Mouse (Mus musculus): ENCODE measurements around the gene Junb. TPM values are rescaled to one million over a fixed set of nuclear protein-coding genes. Genes with fewer than 3 reads are reported as not detected.

Gene Junb
- polyA plus RNA-seq, 1 experiment: 80.2 TPM

DNA sequence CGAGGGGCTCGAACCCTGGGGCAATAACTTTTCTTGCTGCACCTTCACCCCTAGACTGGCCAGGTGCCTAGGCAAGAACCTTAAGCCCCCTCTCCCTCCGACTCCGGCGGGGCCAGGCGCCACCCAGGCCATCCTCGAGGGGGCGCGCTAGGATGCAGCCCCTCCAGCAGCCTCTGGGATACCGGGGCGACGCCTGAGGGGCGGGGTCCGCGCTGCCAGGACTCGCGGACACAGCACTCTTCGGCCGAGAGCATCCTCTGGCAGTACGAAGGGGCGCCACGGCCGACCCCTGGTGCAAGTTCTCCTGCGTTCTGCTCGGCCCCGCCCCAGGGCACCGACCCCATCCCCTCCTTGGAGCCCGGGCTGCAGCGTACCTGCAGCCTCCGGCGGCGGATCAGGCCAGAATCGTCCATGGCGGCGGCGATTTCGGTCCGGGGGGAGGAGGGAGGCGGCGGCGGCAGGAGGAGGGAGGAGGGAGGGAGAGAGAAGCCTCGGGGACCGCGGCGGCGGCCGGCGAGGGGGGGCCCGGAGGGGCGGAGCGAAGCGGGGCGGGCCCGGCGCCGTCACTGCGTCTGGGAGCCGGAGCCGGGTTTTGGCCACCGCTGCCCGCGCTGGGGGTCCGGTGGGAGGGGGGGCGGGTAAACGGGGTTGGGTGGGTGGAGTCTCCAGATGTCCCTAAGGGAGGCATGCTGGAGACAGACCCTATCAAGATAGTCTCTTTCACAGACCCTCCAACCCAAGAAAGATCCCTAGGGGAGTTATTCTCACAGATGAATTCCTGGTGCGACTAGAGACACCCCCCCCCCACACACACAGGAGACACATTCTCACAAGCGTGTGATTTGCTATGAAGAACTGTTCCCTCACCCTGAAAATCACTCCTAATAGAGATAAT is 32.6 kb downstream of the Junb start:
- WGBS: under 1% methylated on average over 58 of the region's 67 CpGs
- no peak for DNase-seq (ENCODE audit: low read depth, low spot score)

DNA sequence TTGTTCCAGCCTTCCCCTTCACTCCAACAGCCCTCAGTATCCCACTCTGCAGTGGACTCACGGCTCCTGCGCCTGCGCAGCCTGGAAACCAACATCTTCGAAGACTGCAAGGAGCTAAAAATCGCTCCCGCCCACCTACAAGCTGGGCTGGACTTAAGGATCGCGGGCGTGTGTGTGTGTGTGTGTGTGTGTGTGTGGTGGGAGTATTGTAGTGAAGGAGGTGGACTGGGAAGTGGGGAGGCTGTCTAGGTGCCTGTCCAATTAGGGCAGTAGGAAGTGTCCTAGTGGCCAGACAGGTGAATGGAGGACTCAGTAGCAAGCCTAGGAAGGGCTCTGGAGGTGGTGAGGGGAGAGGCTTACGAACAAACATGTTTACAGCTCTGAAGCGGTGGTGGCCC is 33.3 kb downstream of the Junb start:
- WGBS: 10% methylated on average over 11 of the region's 11 CpGs
- no peak for DNase-seq (ENCODE audit: low read depth, low spot score)

DNA sequence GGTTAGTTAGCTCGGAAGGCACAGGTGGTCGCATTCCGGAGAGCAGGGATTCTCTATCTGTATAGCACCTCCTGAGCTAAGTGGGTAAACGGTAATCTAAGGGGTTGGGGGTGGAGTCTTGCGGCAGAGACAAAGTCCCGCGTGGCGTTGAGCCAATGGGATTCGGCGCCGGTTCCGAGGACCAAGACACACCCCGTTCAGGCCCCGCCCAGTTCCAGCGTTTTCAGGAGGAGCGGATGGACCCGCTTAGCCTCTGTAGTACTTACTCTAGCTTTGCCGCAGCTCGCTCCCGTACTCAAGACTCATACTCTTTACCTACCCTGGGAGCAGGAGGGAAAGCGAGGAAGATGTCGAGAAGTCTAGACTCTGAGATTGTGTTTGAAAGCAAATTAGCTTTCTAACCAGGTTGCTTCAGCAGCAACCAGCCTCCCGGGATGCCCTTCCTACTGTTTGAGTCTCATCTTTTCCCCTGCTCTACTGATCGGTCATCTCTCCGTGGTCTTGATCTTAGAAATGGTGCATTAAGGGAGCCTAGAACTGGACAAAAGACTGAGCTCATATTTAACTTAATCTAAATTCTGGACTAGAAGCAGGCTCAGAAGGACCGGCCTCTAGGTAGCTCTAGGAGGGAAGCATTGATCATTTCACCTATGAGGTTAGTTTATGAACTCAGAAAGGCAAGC is 33.9 kb downstream of the Junb start:
- 3% methylated on average over 26 of the region's 26 CpGs for WGBS
- no peak for DNase-seq (ENCODE audit: low read depth, low spot score)

DNA sequence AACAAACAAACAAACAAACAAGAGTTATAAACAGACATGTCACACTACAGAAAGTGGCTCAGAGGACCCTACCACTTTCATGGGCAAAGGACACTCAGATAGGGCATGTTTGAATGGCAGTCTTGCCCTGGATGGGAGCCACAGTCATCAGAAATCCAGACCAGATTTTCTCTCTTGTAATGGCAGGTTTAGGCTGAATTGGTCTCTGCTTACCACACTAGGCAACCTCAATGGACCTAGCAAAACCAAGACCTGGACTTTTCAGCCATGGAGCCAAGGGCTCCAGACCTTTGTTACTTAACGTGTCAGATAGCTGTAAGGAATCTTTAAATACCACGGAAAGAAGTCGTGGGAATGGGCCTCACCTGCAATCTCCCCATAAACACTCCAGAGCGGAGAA is 34.8 kb downstream of the Junb start:
- DNase-seq (ENCODE audit: low read depth, low spot score): no peak
- 22% methylated on average over 4 of the region's 4 CpGs for WGBS

DNA sequence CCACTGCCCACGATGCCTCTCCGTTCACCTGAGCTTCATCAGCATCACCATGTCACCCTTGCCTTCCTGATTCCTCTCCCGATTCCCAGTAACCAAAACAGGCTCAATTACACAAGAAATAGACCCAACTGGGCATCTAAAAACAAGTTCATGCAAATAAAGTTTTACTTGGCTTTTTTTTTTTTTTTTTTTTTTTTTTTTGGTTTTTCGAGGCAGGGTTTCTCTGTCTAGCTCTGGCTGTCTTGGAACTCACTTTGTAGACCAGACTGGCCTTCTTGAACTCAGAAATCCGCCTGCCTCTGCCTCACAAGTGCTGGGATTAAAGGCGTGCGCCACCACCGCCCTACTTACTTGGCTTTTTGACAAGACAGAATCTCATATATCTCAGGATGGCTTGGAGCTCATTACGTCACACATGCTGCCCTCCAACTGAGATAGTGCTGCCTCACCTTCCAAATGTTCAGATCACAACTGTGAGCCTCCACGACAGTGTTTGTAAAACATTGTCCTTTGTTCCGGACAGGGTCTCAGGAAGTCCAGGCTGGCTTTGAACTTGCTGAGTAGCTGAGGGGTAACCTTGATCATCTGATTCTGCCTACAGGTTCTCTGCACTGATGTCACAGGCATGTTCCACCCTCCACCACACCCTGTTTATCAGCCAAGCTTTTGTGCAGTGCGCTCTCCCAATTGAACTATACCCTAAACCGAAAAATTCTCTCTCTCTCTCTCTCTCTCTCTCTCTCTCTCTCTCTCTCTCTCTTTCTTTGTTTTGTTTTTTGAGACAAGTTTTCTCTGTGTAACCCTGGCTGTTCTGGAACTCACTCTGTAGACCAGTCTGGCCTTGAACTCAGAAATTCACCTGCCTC is 40.7 kb downstream of the Junb start:
- 56% methylated on average over 13 of the region's 13 CpGs for WGBS
- DNase-seq (ENCODE audit: low read depth, low spot score): no peak

DNA sequence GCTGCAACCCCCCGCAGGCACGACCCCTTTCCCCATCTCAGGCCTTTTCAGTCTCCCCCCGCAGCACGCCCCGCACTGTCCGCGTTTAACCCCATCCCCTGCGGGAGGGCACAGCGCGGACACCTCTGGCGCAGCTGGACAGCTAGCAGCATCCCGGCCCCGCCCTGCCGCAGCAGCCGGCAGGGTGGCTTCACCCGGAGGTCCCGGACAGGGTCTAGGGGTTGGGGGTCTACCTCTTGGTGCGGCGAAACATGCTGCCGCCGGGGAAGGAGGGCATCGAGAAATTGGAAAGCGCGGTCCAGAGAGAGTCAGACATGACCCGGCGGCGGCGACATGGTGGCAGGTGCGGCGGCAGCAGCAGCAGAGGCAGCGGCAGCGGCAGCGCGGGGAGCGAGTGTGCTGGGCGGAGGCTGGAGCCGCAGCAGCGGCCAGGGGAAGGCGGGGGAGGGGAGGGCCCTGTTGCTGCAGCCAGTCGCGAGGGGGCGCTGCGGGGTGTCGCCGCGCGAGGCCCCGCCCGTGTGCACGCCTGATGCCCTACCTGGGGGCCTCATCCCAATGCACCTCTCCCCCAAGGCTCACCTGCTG is 41.5 kb downstream of the Junb start, which contains the start of gene Mast1:
Mast1 (minus strand) TSS at position 398 of the 585 bp plus-strand sequence.
- DNase-seq (ENCODE audit: low read depth, low spot score): no peak
- 2% methylated on average over 50 of the region's 50 CpGs for WGBS

DNA sequence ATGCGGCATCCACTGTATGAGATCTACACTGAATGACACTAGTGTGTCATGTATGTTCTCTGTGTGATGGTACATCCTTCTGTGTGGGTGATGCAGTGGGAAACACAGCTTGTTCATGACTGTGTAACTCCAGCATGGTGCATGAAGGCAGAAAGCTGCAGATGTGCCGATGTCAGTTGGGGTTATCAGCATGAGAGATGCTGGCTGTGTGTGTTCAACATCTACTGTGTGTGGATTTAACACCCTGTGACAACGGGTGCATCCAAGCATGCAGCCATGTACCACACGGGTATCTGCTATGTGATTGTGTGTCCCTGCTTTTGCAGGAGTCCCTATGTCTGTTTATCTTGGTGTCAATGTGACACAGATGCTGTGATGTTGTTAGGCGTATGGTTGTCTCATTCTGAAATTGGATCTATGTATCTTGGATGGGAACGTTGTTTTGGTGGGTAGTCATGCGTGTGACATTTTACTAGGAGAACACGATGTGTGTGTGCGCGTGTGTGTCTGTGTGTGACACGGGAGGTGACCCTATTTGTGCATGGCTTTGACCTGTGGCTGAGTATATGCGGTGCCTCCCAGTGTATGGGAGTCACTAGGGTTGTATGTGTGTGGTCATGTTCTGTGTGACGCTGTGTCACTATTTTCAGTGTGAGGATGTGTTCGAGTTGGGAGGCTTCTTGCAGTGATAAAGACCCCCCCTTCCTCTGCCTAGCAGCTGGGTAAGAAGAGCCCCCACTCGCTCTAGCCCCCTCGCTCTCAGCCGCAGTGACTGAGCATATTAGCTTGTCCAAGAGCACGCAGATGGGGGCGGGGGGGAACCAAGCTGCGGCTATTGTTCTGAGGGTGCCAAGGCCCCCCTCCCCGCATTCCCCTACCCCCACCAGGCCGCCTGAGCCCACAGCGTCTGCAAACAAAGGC is 42.2 kb downstream of the Junb start:
- DNase-seq (ENCODE audit: low read depth, low spot score): no peak
- 24% methylated on average over 23 of the region's 23 CpGs for WGBS

DNA sequence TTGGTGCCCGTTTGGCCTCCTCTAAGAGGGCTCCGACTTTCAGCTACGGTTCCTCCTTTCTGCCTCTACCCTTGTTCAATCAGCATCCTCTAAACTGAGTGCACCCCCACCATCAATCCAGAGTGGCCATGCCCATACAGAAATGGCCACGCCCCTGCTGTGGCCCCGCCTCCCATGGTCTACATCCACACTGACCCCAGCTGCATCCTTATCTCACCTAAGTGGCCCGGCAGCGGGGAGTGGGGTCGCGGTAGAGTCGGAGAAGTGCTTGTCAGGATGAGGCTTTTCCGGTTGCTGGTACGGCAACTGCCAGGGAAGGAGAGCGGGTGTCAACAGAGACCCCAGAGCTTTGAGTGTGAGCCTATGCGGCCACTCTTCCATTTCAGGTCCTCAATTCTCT is 43.0 kb downstream of the Junb start:
- WGBS: 6% methylated on average over 14 of the region's 14 CpGs
- no peak for DNase-seq (ENCODE audit: low read depth, low spot score)

DNA sequence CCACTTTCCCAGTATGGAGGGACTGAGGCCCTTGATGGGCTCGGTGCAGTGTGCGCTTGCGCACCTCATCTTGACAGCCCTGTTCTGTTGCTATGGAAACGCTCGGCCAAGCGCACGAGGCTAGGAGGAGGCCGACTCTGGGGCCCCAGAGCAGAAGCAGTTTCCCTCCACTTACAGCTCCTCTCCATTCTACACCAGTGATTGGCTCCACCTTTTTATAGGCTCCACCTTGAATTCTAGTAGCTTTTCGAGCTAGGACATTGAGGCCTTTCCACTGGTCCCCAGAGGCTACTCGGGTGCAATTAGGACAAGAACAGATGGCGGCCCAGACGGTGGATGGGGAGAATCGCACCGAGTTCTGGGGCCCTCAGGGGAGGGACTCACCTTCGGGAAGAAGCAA is 43.7 kb downstream of the Junb start:
- no peak for DNase-seq (ENCODE audit: low read depth, low spot score)
- WGBS: 3% methylated on average over 15 of the region's 15 CpGs

DNA sequence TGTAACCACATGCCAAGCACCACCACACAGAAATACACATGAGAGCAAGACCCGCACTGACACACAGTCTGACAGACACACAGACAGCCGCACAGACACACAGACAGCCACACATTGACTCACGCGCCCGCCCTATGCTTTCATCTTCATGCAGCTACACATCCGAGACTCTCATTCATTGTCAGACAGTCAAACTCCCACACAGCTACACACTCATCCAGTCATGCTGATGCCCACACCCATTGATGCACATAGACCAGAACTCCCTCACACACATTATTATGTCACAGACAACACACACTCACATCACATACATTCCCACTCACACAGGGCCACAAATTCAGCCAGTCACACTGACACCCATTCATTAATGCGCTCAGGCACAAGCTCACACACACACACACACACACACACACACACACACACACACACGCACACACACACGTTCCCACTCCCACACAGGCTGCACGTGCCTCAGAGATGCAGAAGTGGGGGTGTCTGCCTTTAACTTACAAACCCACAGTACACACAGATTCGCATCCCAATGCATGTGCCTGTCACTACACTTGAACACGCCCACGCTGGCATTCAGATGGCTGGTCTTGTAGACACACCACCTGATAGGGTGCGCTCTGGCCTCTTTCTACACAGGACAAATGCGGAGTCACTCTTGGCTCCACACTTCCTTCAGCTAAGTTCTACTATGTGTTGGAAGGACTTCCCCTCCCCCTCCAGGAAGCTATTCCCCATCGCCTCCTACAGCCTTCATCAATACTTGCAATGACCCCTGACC is 44.6 kb downstream of the Junb start:
- 72% methylated on average over 16 of the region's 16 CpGs for WGBS
- DNase-seq (ENCODE audit: low read depth, low spot score): no peak

DNA sequence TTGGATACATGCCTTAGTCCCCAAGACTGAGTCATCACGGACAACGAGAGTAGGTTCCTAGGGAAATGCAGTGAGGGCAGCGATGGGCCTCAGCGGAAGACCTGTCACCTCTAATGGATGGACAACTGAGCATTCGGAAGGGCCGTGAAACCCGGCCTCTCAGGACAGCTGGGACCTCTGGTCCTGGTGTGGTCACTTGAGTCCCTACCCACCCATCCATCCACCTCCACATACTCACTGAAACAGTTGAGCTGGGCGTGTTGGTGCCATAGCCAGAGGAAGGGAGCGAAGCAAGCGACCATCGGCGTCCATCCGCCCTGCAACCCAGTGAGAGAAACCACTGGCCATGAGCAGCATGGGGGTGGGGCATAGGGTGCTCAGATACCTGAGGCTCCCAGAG is 47.9 kb downstream of the Junb start:
- WGBS: 84% methylated on average over 13 of the region's 13 CpGs
- DNase-seq (ENCODE audit: low read depth, low spot score): no peak

DNA sequence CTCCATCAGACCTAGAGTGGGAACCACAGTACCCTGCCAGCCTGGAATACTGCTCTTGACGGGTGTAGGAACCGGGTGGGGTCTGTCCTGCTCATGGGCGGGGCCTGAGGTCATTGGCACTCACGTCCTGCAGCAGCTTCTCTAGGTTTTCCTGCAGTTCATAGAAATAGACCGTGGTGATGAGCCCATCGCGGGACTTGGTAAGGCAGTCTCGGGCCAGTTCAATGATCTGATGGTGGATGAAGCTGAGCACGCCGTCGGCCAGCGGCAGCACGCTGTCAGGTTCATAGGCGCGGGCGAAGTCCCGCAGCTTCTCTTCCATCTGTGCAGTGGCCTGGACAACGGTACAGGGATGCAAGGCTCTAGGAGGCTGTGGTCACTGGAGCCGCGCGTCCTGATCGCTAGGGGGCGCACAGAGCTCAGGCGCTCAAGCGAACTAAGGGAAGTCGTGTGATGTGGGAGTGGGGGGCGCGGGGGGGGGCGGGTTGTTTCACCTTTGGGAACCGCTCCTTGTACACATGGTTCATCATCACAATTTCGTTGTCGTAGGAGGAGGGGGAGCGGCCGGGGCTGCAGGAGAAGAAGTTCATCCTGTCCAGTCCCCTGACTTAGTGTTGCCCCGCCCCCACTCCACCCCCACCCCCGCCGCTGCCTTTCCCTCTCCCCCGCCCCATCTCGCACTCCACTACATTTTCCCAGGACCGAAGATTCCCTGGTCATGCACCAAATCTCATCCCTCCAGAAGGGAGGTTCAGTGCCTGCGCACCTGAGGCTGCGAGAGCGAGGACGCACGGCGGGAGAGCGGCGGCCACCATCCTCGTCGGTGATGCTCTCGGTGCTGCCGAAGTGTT is 49.8 kb downstream of the Junb start:
- 5% methylated on average over 51 of the region's 52 CpGs for WGBS
- no peak for DNase-seq (ENCODE audit: low read depth, low spot score)

DNA sequence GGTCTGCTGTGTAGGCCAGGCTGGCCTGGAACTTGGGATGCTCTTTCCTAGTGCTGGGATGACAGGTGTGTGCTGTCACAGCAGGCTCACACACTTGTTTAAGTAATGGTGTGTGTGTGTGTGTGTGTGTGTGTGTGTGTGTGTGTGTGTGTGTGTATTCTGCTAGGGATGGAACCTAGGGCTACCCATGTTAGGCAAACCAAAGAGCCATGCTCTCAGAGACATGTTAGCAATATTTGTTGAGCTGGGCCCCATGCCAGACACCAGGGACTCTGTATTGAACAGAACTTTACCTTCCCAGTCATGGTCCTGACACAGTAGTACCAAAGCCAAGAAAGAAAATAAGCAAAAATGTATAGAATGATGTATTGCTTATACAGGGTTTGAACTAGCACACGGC is 51.0 kb downstream of the Junb start:
- 84% methylated on average over 1 of the region's 1 CpGs for WGBS
- DNase-seq (ENCODE audit: low read depth, low spot score): no peak

DNA sequence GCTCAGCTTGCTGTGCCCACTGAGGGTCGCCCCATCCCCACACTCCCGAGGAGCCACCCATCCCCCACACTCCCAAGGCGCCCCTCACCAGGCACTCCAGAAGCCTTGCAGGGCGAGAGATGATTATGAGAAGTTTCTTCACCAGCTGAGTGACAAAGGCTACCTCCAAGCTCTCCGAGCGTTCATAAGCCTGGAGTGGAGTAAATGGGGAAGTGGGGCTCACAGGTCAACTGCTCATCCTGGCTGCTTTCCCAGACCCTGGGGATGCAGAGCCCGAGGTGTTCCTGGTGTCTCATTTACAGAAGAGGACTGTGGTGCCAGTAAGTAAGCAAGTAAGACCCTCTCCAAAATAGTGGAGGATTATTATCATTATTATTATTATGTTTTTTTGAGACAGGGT is 53.0 kb downstream of the Junb start:
- WGBS: 57% methylated on average over 7 of the region's 7 CpGs
- DNase-seq (ENCODE audit: low read depth, low spot score): no peak
